Mouse (Mus musculus) lung, embryonic 15.5 days (tissue): ENCODE measurements at regions not wholly inside any gene's neighbourhood (a gene's known extent, or its start where the extent isn't known, plus 50 kb on each side); places are given as distances from the start of the nearest gene placed in this dataset. TPM values are rescaled to one million over a fixed set of nuclear protein-coding genes. Genes with fewer than 3 reads are reported as not detected.

Experiments used
- ATAC-seq: fragments of 200-750 bp; cut with Nextera tagmentation; 2 replicates; pipeline ENCODE4 v1.8.0; 2017; ENCODE audit warnings: moderate number of reproducible peaks, borderline replicate concordance; ENCODE audit not compliant: low FRiP score, low TSS enrichment; ENCODE audit errors: extremely low read depth
- H3K27ac ChIP-seq: fragments of 300-500 bp; sonication (generic); 2 replicates; pipeline ENCODE4 v1.5.1; 2015; ENCODE audit warnings: moderate library complexity, mild to moderate bottlenecking, inconsistent platforms
- H3K27me3 ChIP-seq: fragments of 300-500 bp; sonication (generic); 2 replicates; pipeline ENCODE4 v1.6.1; 2015; ENCODE audit warnings: inconsistent platforms
- H3K36me3 ChIP-seq: fragments of 300-500 bp; sonication (generic); 2 replicates; pipeline ENCODE4 v1.6.1; 2015; ENCODE audit warnings: inconsistent platforms
- H3K4me1 ChIP-seq: fragments of 300-500 bp; sonication (generic); 2 replicates; pipeline ENCODE4 v1.6.1; 2015; ENCODE audit warnings: inconsistent platforms
- H3K4me2 ChIP-seq: fragments of 300-500 bp; sonication (generic); 2 replicates; pipeline ENCODE4 v1.6.1; 2015; ENCODE audit warnings: inconsistent platforms, mild to moderate bottlenecking, moderate library complexity
- H3K4me3 ChIP-seq: fragments of 300-500 bp; sonication (generic); 2 replicates; pipeline ENCODE4 v1.5.1; 2015; ENCODE audit warnings: mild to moderate bottlenecking, inconsistent platforms
- H3K9ac ChIP-seq: fragments of 300-500 bp; sonication (generic); 2 replicates; pipeline ENCODE4 v1.6.1; 2015; ENCODE audit warnings: inconsistent platforms
- H3K9me3 ChIP-seq: fragments of 300-500 bp; sonication (generic); 2 replicates; pipeline ENCODE4 v1.6.1; 2016; ENCODE audit warnings: inconsistent platforms
- WGBS: fragments of 180-500 bp; shearing (Covaris S2); methylation state at CpG from one replicate; pipeline ENCODE4 v1.1.7; 2015; 5-methylcytosine and 5-hydroxymethylcytosine counted together
- microRNA counts: library from miRNA; unstranded; fragments of <30 nt; microRNA quantifications from one replicate; lab custom pipeline; 2016
- microRNA-seq: library from miRNA; unstranded; fragments of <30 nt; microRNA quantifications from one replicate; pipeline ENCODE4, GENCODE M21; 2016

GRCm38 (mm10) chr7:61851949-61852348, 494.4 kb upstream of the Ndn start:
- Histone ChIP-seq H3K4me2 (no peak overlapping the region), H3K27ac (no peak overlapping the region), H3K36me3 (no peaks in the 10 kb centered on the region), H3K4me1 (no peaks in the 10 kb centered on the region), H3K9ac (no peak overlapping the region), H3K9me3 (no peaks in the 10 kb centered on the region), H3K27me3 (no peaks in the 10 kb centered on the region), H3K4me3 (no peak overlapping the region)
- 56% methylated on average over 1 of the region's 1 CpGs for WGBS
- no peak for ATAC-seq

- Histone ChIP-seq H3K27ac (no peak overlapping the region), H3K27me3 (no peaks in the 10 kb centered on the region), H3K36me3 (no peaks in the 10 kb centered on the region), H3K4me2 (no peak overlapping the region), H3K4me3 (no peak overlapping the region), H3K9me3 (no peaks in the 10 kb centered on the region), H3K4me1 (no peaks in the 10 kb centered on the region), H3K9ac (no peak overlapping the region)
- no peak for ATAC-seq
Observed at GRCm38 (mm10) chr7:61864517-61864916, 481.9 kb upstream of the Ndn start.

- Histone ChIP-seq H3K27ac (no peak overlapping the region), H3K4me2 (no peak overlapping the region), H3K4me3 (no peak overlapping the region), H3K9me3 (no peaks in the 10 kb centered on the region), H3K4me1 (no peaks in the 10 kb centered on the region), H3K9ac (no peak overlapping the region), H3K27me3 (no peaks in the 10 kb centered on the region), H3K36me3 (no peaks in the 10 kb centered on the region)
- 69% methylated on average over 2 of the region's 2 CpGs for WGBS
- ATAC-seq: no peak
Observed at GRCm38 (mm10) chr7:61866376-61866775, 480.0 kb upstream of the Ndn start.

DNA sequence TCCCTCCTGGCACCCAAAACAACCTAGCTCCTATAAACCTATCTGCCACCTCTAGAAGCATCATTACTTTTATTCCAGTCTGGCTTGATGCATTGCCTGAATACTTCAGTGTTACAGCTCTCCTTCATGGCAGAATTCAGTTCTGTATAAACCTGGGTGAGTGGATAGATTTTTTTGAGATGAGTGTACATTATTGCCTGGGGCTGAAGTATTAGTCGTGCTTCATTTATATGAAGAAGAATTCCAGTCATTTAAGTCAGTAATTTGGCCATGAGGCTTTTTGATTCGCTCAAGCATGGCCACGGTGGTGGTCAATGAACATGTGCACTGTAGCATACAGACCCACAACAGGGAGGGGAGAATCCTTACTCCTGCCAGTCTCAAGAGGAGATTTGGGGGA, 470.1 kb upstream of the Ndn start:
- 81% methylated on average over 3 of the region's 3 CpGs for WGBS
- ATAC-seq: no peak
- no peaks in the 10 kb centered on the region for H3K27me3 ChIP-seq
- H3K4me1 ChIP-seq: no peaks in the 10 kb centered on the region
- H3K9me3 ChIP-seq: no peaks in the 10 kb centered on the region
- no peak overlapping the region for H3K4me3 ChIP-seq
- H3K4me2 ChIP-seq: no peak overlapping the region
- H3K9ac ChIP-seq: no peak overlapping the region
- no peak overlapping the region for H3K27ac ChIP-seq
- H3K36me3 ChIP-seq: no peaks in the 10 kb centered on the region

- no peak for ATAC-seq
- H3K27ac ChIP-seq: no peak overlapping the region
- 54% methylated on average over 2 of the region's 2 CpGs for WGBS
- H3K4me1 ChIP-seq: no peaks in the 10 kb centered on the region
- H3K4me2 ChIP-seq: no peak overlapping the region
- no peak overlapping the region for H3K9ac ChIP-seq
- no peak overlapping the region for H3K4me3 ChIP-seq
- no peaks in the 10 kb centered on the region for H3K27me3 ChIP-seq
- H3K9me3 ChIP-seq: no peaks in the 10 kb centered on the region
- H3K36me3 ChIP-seq: no peaks in the 10 kb centered on the region
Observed at GRCm38 (mm10) chr7:61877311-61878065, 468.9 kb upstream of the Ndn start.

DNA sequence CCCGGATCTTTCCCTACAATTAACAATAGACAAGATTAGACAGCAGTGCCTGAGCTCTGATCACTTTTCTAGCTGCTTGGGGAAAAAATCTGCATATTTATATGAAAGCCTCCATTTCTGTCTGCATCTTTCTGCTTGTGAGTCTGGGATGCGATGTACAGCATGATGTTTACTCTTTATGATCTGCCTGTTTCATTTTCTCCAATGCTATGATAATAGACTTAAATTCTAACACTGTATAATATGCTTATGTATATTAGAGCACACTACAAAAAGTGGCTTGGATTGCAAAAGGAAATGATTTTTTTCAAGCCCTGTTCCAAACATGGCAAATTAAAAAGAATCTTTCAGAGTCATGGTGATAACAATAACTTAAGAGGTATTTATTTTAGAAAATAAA, 468.3 kb upstream of the Ndn start:
- H3K27me3 ChIP-seq: no peaks in the 10 kb centered on the region
- H3K27ac ChIP-seq: no peak overlapping the region
- ATAC-seq: no peak
- WGBS: 45% methylated on average over 2 of the region's 2 CpGs
- no peaks in the 10 kb centered on the region for H3K9me3 ChIP-seq
- H3K4me3 ChIP-seq: no peak overlapping the region
- H3K36me3 ChIP-seq: no peaks in the 10 kb centered on the region
- H3K4me1 ChIP-seq: no peaks in the 10 kb centered on the region
- no peak overlapping the region for H3K4me2 ChIP-seq
- no peak overlapping the region for H3K9ac ChIP-seq

DNA sequence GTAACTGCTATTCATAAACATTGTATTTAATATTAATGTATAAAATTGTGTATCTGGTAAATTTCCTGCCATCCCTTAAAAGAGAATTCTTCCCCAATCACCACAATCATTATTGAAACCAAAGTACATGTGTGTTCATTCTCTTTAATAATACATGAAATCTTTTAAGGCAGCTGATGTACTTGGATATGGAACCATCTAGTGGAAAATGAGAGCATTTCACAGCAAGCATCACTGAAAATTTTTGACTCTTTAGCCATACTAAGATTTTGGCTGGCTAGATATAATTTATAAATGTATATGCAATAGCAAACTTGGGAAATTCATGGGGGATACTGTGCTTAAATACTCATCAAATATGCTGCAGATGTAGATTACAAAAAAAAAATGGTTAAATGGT, 467.8 kb upstream of the Ndn start:
- Histone ChIP-seq H3K27ac (no peak overlapping the region), H3K4me3 (no peak overlapping the region), H3K9me3 (no peaks in the 10 kb centered on the region), H3K4me2 (no peak overlapping the region), H3K4me1 (no peaks in the 10 kb centered on the region), H3K27me3 (no peaks in the 10 kb centered on the region), H3K9ac (no peak overlapping the region), H3K36me3 (no peaks in the 10 kb centered on the region)
- no peak for ATAC-seq

MicroRNAs in the stretch of these regions (microRNA counts, 519-probe panel; counts per million panel counts)
- microRNA mmu-miR-344 (lab: Ali Mortazavi, UCI): 19.7 counts per million

Small RNA genes in the stretch of these regions (microRNA-seq; reads per million reads assigned to microRNA genes)
- not detected for gene Gm22466
- not detected for gene Gm23490
- gene Gm23873: 1.1 reads per million
- gene Gm23917: not detected
- not detected for gene Gm23962
- not detected for gene Gm25533
- gene Mir344: not detected
- gene Mir344b: not detected
- gene Mir344c: 0.74 reads per million
- gene Mir344d-1: not detected
- gene Mir344d-2: not detected
- not detected for gene Mir344d-3
- gene Mir344e: not detected
- gene Mir344h-1: not detected
- gene Mir344h-2: not detected
